In the genomic region with DNA sequence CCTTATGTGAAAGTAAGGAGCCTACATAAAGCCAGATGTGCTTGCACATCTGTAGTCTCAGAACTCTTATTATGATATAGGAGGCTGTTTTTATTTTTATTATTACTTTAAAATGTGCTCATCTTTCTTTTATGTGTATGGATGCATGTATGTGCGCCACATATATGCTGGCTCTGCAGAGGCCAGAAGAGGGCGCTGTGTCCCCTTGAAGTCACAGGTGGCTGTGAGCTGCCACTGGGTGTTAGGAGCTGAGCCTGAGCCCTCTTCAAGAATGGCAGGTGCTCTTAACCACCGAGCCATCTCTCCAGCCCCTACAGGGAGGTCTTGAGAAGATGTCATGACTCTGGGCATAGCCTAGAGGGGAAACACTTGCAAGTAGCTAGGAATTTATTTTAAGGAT, we compare ENCODE assay signal across 27 mouse cellular contexts. TPM values are rescaled to one million over a fixed set of nuclear protein-coding genes. Genes with fewer than 3 reads are reported as not detected.
A peak's percentile ranks its signal among the peaks of the same experiment; 100 is the strongest.
DNase-seq lines count a peak whose midpoint lies in the region; ATAC-seq and TF ChIP-seq lines count a peak whose summit lies in the region.
"Had no signal": no experiment of that assay in that cellular context is flagged by ENCODE, and none has a peak within 500 bp of the region (broad histone marks: within the 10 kb centered on the region; RNA-seq: fewer than 3 reads in every experiment).

No protein-coding gene starts in this region.

- no peak overlapping the region for H3K4me2 ChIP-seq in hindbrain, postnatal 0 days (ENCODE audit: low read depth, low read length)
- H3K4me2 ChIP-seq in hindbrain, embryonic 12.5 days (replicated peaks), result no peak overlapping the region
- H3K4me2 ChIP-seq in midbrain, postnatal 0 days (ENCODE audit: low read depth, low read length, poor library complexity, severe bottlenecking), result no peak overlapping the region
- H3K4me2 ChIP-seq in midbrain, embryonic 11.5 days, result no peak overlapping the region
- H3K4me2 ChIP-seq: embryonic facial prominence, embryonic 15.5 days; heart, embryonic 11.5 days; hindbrain, embryonic 13.5 days; kidney, embryonic 15.5 days; limb, embryonic 15.5 days; midbrain, embryonic 15.5 days; neural tube, embryonic 15.5 days; stomach, embryonic 15.5 days had no signal

- TF ChIP-seq POLR2A in ES-Bruce4 (IDR thresholded peaks at IDR 0.05; ENCODE audit: insufficient read depth, low read length), result no peak
- TF ChIP-seq POLR2A in cerebellum, adult 2 months (IDR thresholded peaks at IDR 0.05; ENCODE audit: borderline replicate concordance, insufficient read depth, low read length), result no peak

- no peaks in the 10 kb centered on the region for H3K27me3 ChIP-seq in hindbrain, postnatal 0 days (ENCODE audit: insufficient read depth, low read length)
- no peaks in the 10 kb centered on the region for H3K27me3 ChIP-seq in hindbrain, embryonic 12.5 days
- H3K27me3 ChIP-seq in midbrain, postnatal 0 days (ENCODE audit: insufficient read depth, low read length), result no peaks in the 10 kb centered on the region
- H3K27me3 ChIP-seq in midbrain, embryonic 11.5 days (ENCODE audit: control insufficient read depth, insufficient read depth, low read length), result no peaks in the 10 kb centered on the region
- no peaks in the 10 kb centered on the region for H3K27me3 ChIP-seq in ES-Bruce4 (ENCODE audit: control insufficient read depth, insufficient read depth, low read length, poor library complexity, severe bottlenecking)
- H3K27me3 ChIP-seq in splenic B cell, adult 2 months (ENCODE audit: control insufficient read depth, insufficient read depth, low read length, poor library complexity, severe bottlenecking), result no peaks in the 10 kb centered on the region
- no peaks in the 10 kb centered on the region for H3K27me3 ChIP-seq in cerebellum, adult 2 months (ENCODE audit: control insufficient read depth, insufficient read depth, low read length)
- H3K27me3 ChIP-seq: embryonic facial prominence, embryonic 15.5 days; hindbrain, embryonic 13.5 days; kidney, embryonic 15.5 days; limb, embryonic 15.5 days; midbrain, embryonic 15.5 days; neural tube, embryonic 15.5 days; stomach, embryonic 15.5 days had no signal

- DNase-seq in hindbrain, postnatal 0 days (ENCODE audit: low spot score), result no peak
- DNase-seq in midbrain, postnatal 0 days (ENCODE audit: low spot score), result no peak
- no peak for DNase-seq in midbrain, embryonic 11.5 days (ENCODE audit: low spot score, missing footprints)
- peak; percentile 12 for DNase-seq in splenic B cell, adult 2 months (ENCODE audit: low read depth, low spot score)
- no peak for DNase-seq in cerebellum, adult 2 months
- DNase-seq in spleen, postnatal 14 days (ENCODE audit: low spot score in 2 of 2), result no peak
- DNase-seq: adrenal gland, postnatal 10 days; cerebellum, adult 11-12 months; cerebellum, postnatal 25 days; heart, postnatal 10 days; lung, adult 2 months; right cerebral cortex, postnatal 14 days; spleen, adult 18-20 months; thymus, postnatal 14 days had no signal

- H3K27ac ChIP-seq in hindbrain, postnatal 0 days, result no peak overlapping the region
- no peak overlapping the region for H3K27ac ChIP-seq in hindbrain, embryonic 12.5 days
- H3K27ac ChIP-seq in midbrain, postnatal 0 days (ENCODE audit: low read depth, low read length), result no peak overlapping the region
- H3K27ac ChIP-seq in midbrain, embryonic 11.5 days (ENCODE audit: low read depth, low read length), result no peak overlapping the region
- H3K27ac ChIP-seq in ES-Bruce4 (ENCODE audit: insufficient read depth, low read length), result no peak overlapping the region
- no peak overlapping the region for H3K27ac ChIP-seq in cerebellum, adult 2 months (ENCODE audit: insufficient read depth, low read length)
- H3K27ac ChIP-seq: embryonic facial prominence, embryonic 15.5 days; forebrain, embryonic 10.5 days; hindbrain, embryonic 13.5 days; kidney, embryonic 15.5 days; limb, embryonic 15.5 days; midbrain, embryonic 15.5 days; neural tube, embryonic 15.5 days; stomach, embryonic 15.5 days had no signal

- no peaks in the 10 kb centered on the region for H3K36me3 ChIP-seq in hindbrain, postnatal 0 days (ENCODE audit: insufficient read depth, low read length)
- no peaks in the 10 kb centered on the region for H3K36me3 ChIP-seq in hindbrain, embryonic 12.5 days
- no peaks in the 10 kb centered on the region for H3K36me3 ChIP-seq in midbrain, postnatal 0 days (ENCODE audit: insufficient read depth, low read length)
- H3K36me3 ChIP-seq in midbrain, embryonic 11.5 days (ENCODE audit: control insufficient read depth, insufficient read depth, low read length), result no peaks in the 10 kb centered on the region
- no peaks in the 10 kb centered on the region for H3K36me3 ChIP-seq in ES-Bruce4 (ENCODE audit: control insufficient read depth, insufficient read depth, low read length, poor library complexity, severe bottlenecking)
- no peaks in the 10 kb centered on the region for H3K36me3 ChIP-seq in splenic B cell, adult 2 months (ENCODE audit: control insufficient read depth, insufficient read depth, low read length, poor library complexity, severe bottlenecking)
- H3K36me3 ChIP-seq: embryonic facial prominence, embryonic 15.5 days; forebrain, embryonic 10.5 days; hindbrain, embryonic 13.5 days; kidney, embryonic 15.5 days; limb, embryonic 15.5 days; midbrain, embryonic 15.5 days; neural tube, embryonic 15.5 days; stomach, embryonic 15.5 days had no signal

- peak; percentile 27 for TF ChIP-seq CTCF in hindbrain, postnatal 0 days (IDR thresholded peaks at IDR 0.05; ENCODE audit: low read depth)
- peak; percentile 54 for TF ChIP-seq CTCF in midbrain, postnatal 0 days (IDR thresholded peaks at IDR 0.05)
- peak; percentile 40 for TF ChIP-seq CTCF in ES-Bruce4 (IDR thresholded peaks at IDR 0.05; ENCODE audit: low read depth, low read length)
- no peak for TF ChIP-seq CTCF in cerebellum, adult 2 months (IDR thresholded peaks at IDR 0.05; ENCODE audit: borderline replicate concordance, insufficient read depth, low read depth, low read length)

- H3K9me3 ChIP-seq in hindbrain, postnatal 0 days (ENCODE audit: low read length), result no peaks in the 10 kb centered on the region
- H3K9me3 ChIP-seq in hindbrain, embryonic 12.5 days (replicated peaks), result no peaks in the 10 kb centered on the region
- H3K9me3 ChIP-seq in midbrain, postnatal 0 days (ENCODE audit: low read length), result no peaks in the 10 kb centered on the region
- no peaks in the 10 kb centered on the region for H3K9me3 ChIP-seq in midbrain, embryonic 11.5 days (ENCODE audit: control insufficient read depth, low read length)
- H3K9me3 ChIP-seq in ES-Bruce4 (replicated peaks; ENCODE audit: control insufficient read depth, insufficient read depth, low read length, poor library complexity, severe bottlenecking), result no peaks in the 10 kb centered on the region
- H3K9me3 ChIP-seq: embryonic facial prominence, embryonic 15.5 days; forebrain, embryonic 10.5 days; hindbrain, embryonic 13.5 days; kidney, embryonic 15.5 days; limb, embryonic 15.5 days; midbrain, embryonic 15.5 days; neural tube, embryonic 15.5 days; stomach, embryonic 15.5 days had no signal

- no peak overlapping the region for H3K9ac ChIP-seq in hindbrain, postnatal 0 days (replicated peaks; ENCODE audit: low read length)
- no peak overlapping the region for H3K9ac ChIP-seq in hindbrain, embryonic 12.5 days
- no peak overlapping the region for H3K9ac ChIP-seq in midbrain, postnatal 0 days (replicated peaks; ENCODE audit: low read length, poor library complexity, severe bottlenecking)
- no peak overlapping the region for H3K9ac ChIP-seq in midbrain, embryonic 11.5 days (ENCODE audit: low read length)
- H3K9ac ChIP-seq in ES-Bruce4 (ENCODE audit: low read depth, poor library complexity, severe bottlenecking), result no peak overlapping the region
- H3K9ac ChIP-seq: embryonic facial prominence, embryonic 15.5 days; hindbrain, embryonic 13.5 days; kidney, embryonic 15.5 days; limb, embryonic 15.5 days; midbrain, embryonic 15.5 days; neural tube, embryonic 15.5 days; stomach, embryonic 15.5 days had no signal

- H3K4me3 ChIP-seq in hindbrain, postnatal 0 days (ENCODE audit: low read length), result no peak overlapping the region
- no peak overlapping the region for H3K4me3 ChIP-seq in hindbrain, embryonic 12.5 days
- H3K4me3 ChIP-seq in midbrain, postnatal 0 days (ENCODE audit: low read depth, low read length), result no peak overlapping the region
- H3K4me3 ChIP-seq in midbrain, embryonic 11.5 days (ENCODE audit: low read depth, low read length), result no peak overlapping the region
- no peak overlapping the region for H3K4me3 ChIP-seq in ES-Bruce4 (ENCODE audit: low read depth, low read length)
- no peak overlapping the region for H3K4me3 ChIP-seq in cerebellum, adult 2 months (replicated peaks; ENCODE audit: insufficient read depth, low read depth, low read length)
- H3K4me3 ChIP-seq: embryonic facial prominence, embryonic 15.5 days; forebrain, embryonic 10.5 days; hindbrain, embryonic 13.5 days; kidney, embryonic 15.5 days; limb, embryonic 15.5 days; megakaryocyte, embryonic 14.5 days; midbrain, embryonic 15.5 days; neural tube, embryonic 15.5 days; stomach, embryonic 15.5 days had no signal

- WGBS in hindbrain, postnatal 0 days, result 84% methylated on average over 3 of the region's 3 CpGs
- WGBS in hindbrain, embryonic 12.5 days, result 83% methylated on average over 3 of the region's 3 CpGs
- WGBS in midbrain, postnatal 0 days, result 78% methylated on average over 3 of the region's 3 CpGs
- WGBS in midbrain, embryonic 11.5 days, result 84% methylated on average over 3 of the region's 3 CpGs
- 86% methylated on average over 3 of the region's 3 CpGs for WGBS in cerebellum, adult 2 months

- TF ChIP-seq EP300 in ES-Bruce4 (IDR thresholded peaks at IDR 0.05; ENCODE audit: insufficient read depth, low read depth, low read length), result no peak

- ATAC-seq in hindbrain, postnatal 0 days, result no peak
- no peak for ATAC-seq in hindbrain, embryonic 12.5 days (ENCODE audit: low FRiP score)
- no peak for ATAC-seq in midbrain, postnatal 0 days (ENCODE audit: low FRiP score)
- no peak for ATAC-seq in midbrain, embryonic 11.5 days (ENCODE audit: low FRiP score)
- ATAC-seq: activated CD4-positive, CD25-positive, alpha-beta regulatory T cell, adult 4 months; midbrain, embryonic 15.5 days had no signal

- peaks cover 6% of the 10 kb centered on the region; the same call in 1 of the 2 replicates for H3K4me1 ChIP-seq in hindbrain, postnatal 0 days (ENCODE audit: insufficient read depth, low read length)
- H3K4me1 ChIP-seq in hindbrain, embryonic 12.5 days, result no peaks in the 10 kb centered on the region
- H3K4me1 ChIP-seq in midbrain, postnatal 0 days (ENCODE audit: insufficient read depth, low read length), result no peaks in the 10 kb centered on the region
- H3K4me1 ChIP-seq in midbrain, embryonic 11.5 days (ENCODE audit: control insufficient read depth, insufficient read depth, low read length), result no peaks in the 10 kb centered on the region
- no peaks in the 10 kb centered on the region for H3K4me1 ChIP-seq in ES-Bruce4 (ENCODE audit: control insufficient read depth, insufficient read depth, low read length)
- no peaks in the 10 kb centered on the region for H3K4me1 ChIP-seq in cerebellum, adult 2 months (ENCODE audit: control insufficient read depth, insufficient read depth, low read length)
- H3K4me1 ChIP-seq: embryonic facial prominence, embryonic 15.5 days; forebrain, embryonic 10.5 days; kidney, embryonic 15.5 days; limb, embryonic 15.5 days; megakaryocyte, embryonic 14.5 days; stomach, embryonic 15.5 days had no signal

RNA-seq across cellular contexts. Expression of gene Cacng5, which starts 23.5 kb away (rescaled TPM):
- total RNA-seq in hindbrain, postnatal 0 days (2014; rRNA removed), result 26.9 and 32.5 TPM in 2 replicates
- 21.4 and 22.0 TPM in 2 replicates for polyA plus RNA-seq in hindbrain, postnatal 0 days (2015; fragmentation: Nextera tagmentation; extraction: Ambion mirVana)
- polyA plus RNA-seq in hindbrain, embryonic 12.5 days (2016; fragmentation: Nextera tagmentation; extraction: Ambion mirVana), result 2.3 and 2.6 TPM in 2 replicates
- total RNA-seq in midbrain, postnatal 0 days (2014; rRNA removed), result 19.9 and 36.4 TPM in 2 replicates
- polyA plus RNA-seq in midbrain, postnatal 0 days (2015; fragmentation: Nextera tagmentation; extraction: Ambion mirVana), result 16.4 and 18.7 TPM in 2 replicates
- 1.0 and 1.3 TPM in 2 replicates for polyA plus RNA-seq in midbrain, embryonic 11.5 days (2014; fragmentation: Nextera tagmentation; extraction: Ambion mirVana)
- polyA plus RNA-seq in ES-Bruce4 (2011; ENCODE audit: insufficient read depth, insufficient read length, low read depth, missing spikeins), result 0.37 TPM in 2 replicates
- polyA plus RNA-seq in cerebellum, adult 2 months (2012; rRNA removed), result 25.7 and 30.1 TPM in 2 replicates
- polyA plus RNA-seq: activated CD4-positive, CD25-positive, alpha-beta regulatory T cell, adult 4 months; heart, embryonic 11.5 days had no signal
